Comparison of ENCODE assay signal across 8 mouse cellular contexts in the genomic region with DNA sequence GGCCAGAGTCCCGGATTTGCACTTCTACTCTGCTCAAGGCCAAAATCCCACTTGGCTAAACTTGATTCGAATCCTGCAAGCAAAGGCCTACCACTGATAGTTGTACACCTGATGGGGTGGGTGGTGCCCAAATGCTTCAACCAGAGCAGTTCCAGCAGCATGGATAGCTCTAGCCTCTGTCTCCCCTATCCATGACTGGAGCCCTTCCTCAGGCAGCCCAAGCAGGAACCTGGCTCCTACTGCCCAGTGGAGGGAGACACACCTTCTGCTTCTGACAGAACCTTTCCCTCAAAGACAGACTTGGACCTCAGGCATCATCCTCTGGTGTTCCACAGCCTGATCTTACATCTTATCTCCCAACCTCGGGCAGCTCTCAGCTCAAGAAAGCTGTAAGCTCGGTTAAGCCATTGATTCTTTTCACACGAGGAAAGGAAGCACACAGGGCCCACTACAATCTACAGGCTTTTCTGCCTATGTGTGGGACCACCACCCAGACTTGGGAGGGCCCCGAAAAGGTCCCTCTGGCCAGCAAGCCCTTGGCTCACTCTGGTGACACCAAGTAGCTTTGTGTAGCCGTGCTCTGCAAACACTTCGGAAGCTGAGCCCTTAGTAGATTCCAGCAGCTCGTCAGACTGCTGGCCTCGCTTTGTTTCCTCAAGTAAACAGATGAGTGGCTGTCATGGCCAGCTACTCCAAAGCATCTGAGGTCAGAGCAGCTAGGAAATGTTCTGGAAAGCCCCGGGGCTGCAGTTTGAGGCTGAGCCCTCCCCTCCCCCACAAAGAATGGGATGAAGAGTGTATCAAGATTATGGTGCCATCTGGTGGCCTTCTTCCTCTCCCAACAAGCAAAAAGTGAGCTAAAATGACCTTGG. TPM values are rescaled to one million over a fixed set of nuclear protein-coding genes. Genes with fewer than 3 reads are reported as not detected.
DNase-seq lines count a peak whose midpoint lies in the region; ATAC-seq lines count a peak whose summit lies in the region.

No protein-coding gene starts in this region.

- 41% methylated on average over 11 of the region's 11 CpGs for WGBS in intestine, embryonic 15.5 days
- 54% methylated on average over 11 of the region's 11 CpGs for WGBS in midbrain, embryonic 11.5 days

- DNase-seq in adrenal gland, postnatal 14 days, result peak; percentile 89
- peak; percentile 59 for DNase-seq in embryo, embryonic 11.5 days (ENCODE audit: low read depth, low spot score)
- DNase-seq in gastrocnemius, postnatal 4 days (ENCODE audit: low spot score in 2 of 2), result peak; percentile 53 to 81
- peak; percentile 43 to 68 for DNase-seq in left cerebral cortex, adult 8-10 months (ENCODE audit: low spot score in 2 of 2)
- peak; percentile 94 for DNase-seq in midbrain, embryonic 11.5 days (ENCODE audit: low spot score, missing footprints)
- peak; percentile 57 for DNase-seq in skeletal muscle tissue, adult 2 months (ENCODE audit: low read depth, low spot score)
- DNase-seq in B cell, adult 2 months, result no peak

- 0 out of 2 replicates have a peak, but pooled peaks cover 5% of the 10 kb centered on the region for H3K4me1 ChIP-seq in intestine, embryonic 15.5 days (replicated peaks)
- peaks cover 9% of the 10 kb centered on the region for H3K4me1 ChIP-seq in midbrain, embryonic 11.5 days (ENCODE audit: control insufficient read depth, insufficient read depth, low read length)

- no peaks in the 10 kb centered on the region for H3K36me3 ChIP-seq in intestine, embryonic 15.5 days
- no peaks in the 10 kb centered on the region for H3K36me3 ChIP-seq in midbrain, embryonic 11.5 days (ENCODE audit: control insufficient read depth, insufficient read depth, low read length)

- H3K4me2 ChIP-seq in intestine, embryonic 15.5 days (replicated peaks), result peak overlapping the region; percentile 51
- H3K4me2 ChIP-seq in midbrain, embryonic 11.5 days, result no peak overlapping the region

- no peaks in the 10 kb centered on the region for H3K9me3 ChIP-seq in intestine, embryonic 15.5 days
- H3K9me3 ChIP-seq in midbrain, embryonic 11.5 days (ENCODE audit: control insufficient read depth, low read length), result no peaks in the 10 kb centered on the region

- H3K27me3 ChIP-seq in intestine, embryonic 15.5 days (replicated peaks), result no peaks in the 10 kb centered on the region
- 0 out of 2 replicates have a peak, but pooled peaks cover 2% of the 10 kb centered on the region for H3K27me3 ChIP-seq in midbrain, embryonic 11.5 days (ENCODE audit: control insufficient read depth, insufficient read depth, low read length)

- no peak overlapping the region for H3K27ac ChIP-seq in intestine, embryonic 15.5 days
- no peak overlapping the region for H3K27ac ChIP-seq in midbrain, embryonic 11.5 days (ENCODE audit: low read depth, low read length)

- H3K4me3 ChIP-seq in intestine, embryonic 15.5 days (replicated peaks), result no peak overlapping the region
- no peak overlapping the region for H3K4me3 ChIP-seq in midbrain, embryonic 11.5 days (ENCODE audit: low read depth, low read length)

- peak; percentile 41; the same call in 1 of the 2 replicates for ATAC-seq in intestine, embryonic 15.5 days
- peak; percentile 63 for ATAC-seq in midbrain, embryonic 11.5 days (ENCODE audit: low FRiP score)

- H3K9ac ChIP-seq in intestine, embryonic 15.5 days, result no peak overlapping the region
- H3K9ac ChIP-seq in midbrain, embryonic 11.5 days (ENCODE audit: low read length), result no peak overlapping the region; the same call in 1 of the 2 replicates

RNA-seq across cellular contexts. Expression of a gene that starts 44.5 kb away (rescaled TPM):
- 0.15 TPM in 1 of 2 replicates, not detected in the other for total RNA-seq in adrenal gland, postnatal 14 days (2021)
- under 1 TPM; 0.44 to 0.86 TPM for total RNA-seq in gastrocnemius, postnatal 4 days (2021)
- polyA plus RNA-seq in intestine, embryonic 15.5 days (2015; fragmentation: Nextera tagmentation; extraction: Ambion mirVana), result 0.16 and 0.20 TPM in 2 replicates
- under 1 TPM; 0.46 to 0.78 (median 0.50) TPM for total RNA-seq in left cerebral cortex, adult 8-10 months (2022)
- polyA plus RNA-seq in midbrain, embryonic 11.5 days (2014; fragmentation: Nextera tagmentation; extraction: Ambion mirVana), result 0.04 and 0.05 TPM in 2 replicates

Comparison
In these comparisons a context has a peak if more than half of its experiments do, and no peak if none do; other contexts are left out.
1. DNase-seq: peak in adrenal gland, postnatal 14 days (single experiment), embryo, embryonic 11.5 days (single experiment), gastrocnemius, postnatal 4 days (2 of 2), left cerebral cortex, adult 8-10 months (2 of 2), midbrain, embryonic 11.5 days (single experiment) and skeletal muscle tissue, adult 2 months (single experiment); none in B cell, adult 2 months (0 of 2).